Mouse (Mus musculus) heart, embryonic 15.5 days (tissue): ENCODE measurements around the gene Dclk1. TPM values are rescaled to one million over a fixed set of nuclear protein-coding genes. Genes with fewer than 3 reads are reported as not detected.

Source experiments
- ATAC-seq: fragments of 200-750 bp; cut with Nextera tagmentation; replicated peaks from 2 replicates; pipeline ENCODE4 v1.8.0; 2017; ENCODE audit warnings: low read depth, moderate TSS enrichment; ENCODE audit not compliant: insufficient number of reproducible peaks, insufficient read depth, low FRiP score
- H3K27ac ChIP-seq: fragments of 300-500 bp; sonication (generic); 2 replicates; pipeline ENCODE4 v1.5.1; 2015; ENCODE audit warnings: mild to moderate bottlenecking, inconsistent platforms
- H3K27me3 ChIP-seq: fragments of 300-500 bp; sonication (generic); 2 replicates; pipeline ENCODE4 v1.6.1; 2015; ENCODE audit warnings: inconsistent platforms
- H3K36me3 ChIP-seq: fragments of 300-500 bp; sonication (generic); 2 replicates; pipeline ENCODE4 v1.6.1; 2015; ENCODE audit warnings: mild to moderate bottlenecking, inconsistent platforms
- H3K4me1 ChIP-seq: fragments of 300-500 bp; sonication (generic); replicated peaks from 2 replicates; pipeline ENCODE4 v1.6.1; 2015; ENCODE audit warnings: inconsistent platforms
- H3K4me2 ChIP-seq: fragments of 300-500 bp; sonication (generic); 2 replicates; pipeline ENCODE4 v1.6.1; 2015; ENCODE audit warnings: inconsistent platforms, mild to moderate bottlenecking, moderate library complexity
- H3K4me3 ChIP-seq: fragments of 300-500 bp; sonication (generic); 2 replicates; pipeline ENCODE4 v1.5.1; 2015; ENCODE audit warnings: mild to moderate bottlenecking, inconsistent platforms
- H3K9ac ChIP-seq: fragments of 300-500 bp; sonication (generic); 2 replicates; pipeline ENCODE4 v1.6.1; 2015; ENCODE audit warnings: mild to moderate bottlenecking, inconsistent platforms
- H3K9me3 ChIP-seq: fragments of 300-500 bp; sonication (generic); replicated peaks from 2 replicates; pipeline ENCODE4 v1.6.1; 2016; ENCODE audit warnings: inconsistent platforms
- WGBS: fragments of 180-500 bp; shearing (Covaris S2); methylation state at CpG from one replicate; pipeline ENCODE4 v1.1.7; 2015; ENCODE audit warnings: mixed read lengths; 5-methylcytosine and 5-hydroxymethylcytosine counted together
- polyA plus RNA-seq: library from polyadenylated mRNA; unstranded; fragments of >200 nt; fragmentation: Nextera tagmentation; extraction: Ambion mirVana; gene quantifications from 2 replicates; pipeline ENCODE4 v1.2.1, GENCODE M21; 2015

Dclk1 gene
- polyA plus RNA-seq, 1 experiment from 2014 or later, result 11.9 TPM

GRCm38 (mm10) chr3:55531204-55532044 lies 289.3 kb downstream of the Dclk1 start:
- Histone ChIP-seq H3K9ac (no peak overlapping the region), H3K4me2 (peak overlapping the region; percentile 45), H3K4me1 (peaks cover 9% of the 10 kb centered on the region), H3K9me3 (no peaks in the 10 kb centered on the region), H3K36me3 (no peaks in the 10 kb centered on the region), H3K27ac (no peak overlapping the region), H3K27me3 (no peaks in the 10 kb centered on the region), H3K4me3 (0 out of 2 replicates have a peak overlapping the region, but pooled peaks have one; percentile 7)
- ATAC-seq, result no peak
- WGBS, result 50% methylated on average over 14 of the region's 14 CpGs

GRCm38 (mm10) chr3:55532175-55532973 lies 290.2 kb downstream of the Dclk1 start:
- Histone ChIP-seq H3K4me2 (no peak overlapping the region), H3K9ac (no peak overlapping the region), H3K4me1 (peaks cover 9% of the 10 kb centered on the region), H3K36me3 (no peaks in the 10 kb centered on the region), H3K27me3 (no peaks in the 10 kb centered on the region), H3K4me3 (no peak overlapping the region), H3K27ac (no peak overlapping the region), H3K9me3 (no peaks in the 10 kb centered on the region)
- no peak for ATAC-seq
- 86% methylated on average over 17 of the region's 17 CpGs for WGBS

- ATAC-seq, result no peak
- WGBS, result 59% methylated on average over 9 of the region's 9 CpGs
- no peak overlapping the region for H3K4me2 ChIP-seq
- H3K4me3 ChIP-seq, result no peak overlapping the region
- H3K9me3 ChIP-seq, result no peaks in the 10 kb centered on the region
- H3K27me3 ChIP-seq, result no peaks in the 10 kb centered on the region
- peaks cover 18% of the 10 kb centered on the region for H3K4me1 ChIP-seq
- no peak overlapping the region for H3K27ac ChIP-seq
- no peak overlapping the region for H3K9ac ChIP-seq
- no peaks in the 10 kb centered on the region for H3K36me3 ChIP-seq
These were observed 293.5 kb downstream of the Dclk1 start for GRCm38 (mm10) chr3:55535591-55536200.

- ATAC-seq, result no peak
- Histone ChIP-seq H3K9me3 (no peaks in the 10 kb centered on the region), H3K27ac (no peak overlapping the region), H3K4me3 (no peak overlapping the region), H3K4me1 (peaks cover 9% of the 10 kb centered on the region), H3K4me2 (no peak overlapping the region), H3K9ac (no peak overlapping the region), H3K27me3 (no peaks in the 10 kb centered on the region), H3K36me3 (no peaks in the 10 kb centered on the region)
- WGBS, result 67% methylated on average over 6 of the region's 6 CpGs
These were observed 294.7 kb downstream of the Dclk1 start for GRCm38 (mm10) chr3:55536901-55537300.

GRCm38 (mm10) chr3:55537714-55538113 lies 295.6 kb downstream of the Dclk1 start:
- no peak for ATAC-seq
- WGBS, result 72% methylated on average over 5 of the region's 5 CpGs
- H3K36me3 ChIP-seq, result no peaks in the 10 kb centered on the region

GRCm38 (mm10) chr3:55539400-55539799 lies 297.2 kb downstream of the Dclk1 start:
- Histone ChIP-seq H3K9ac (no peak overlapping the region), H3K4me3 (no peak overlapping the region), H3K27me3 (no peaks in the 10 kb centered on the region), H3K27ac (no peak overlapping the region), H3K4me2 (no peak overlapping the region), H3K4me1 (peaks cover 20% of the 10 kb centered on the region), H3K36me3 (no peaks in the 10 kb centered on the region), H3K9me3 (no peaks in the 10 kb centered on the region)
- no peak for ATAC-seq
- 55% methylated on average over 4 of the region's 4 CpGs for WGBS

More at GRCm38 (mm10) chr3:55537714-55538113, 295.6 kb downstream of the Dclk1 start:
- H3K4me3 ChIP-seq, result no peak overlapping the region
- H3K4me2 ChIP-seq, result no peak overlapping the region
- H3K9ac ChIP-seq, result no peak overlapping the region
- H3K4me1 ChIP-seq, result peaks cover 13% of the 10 kb centered on the region
- no peaks in the 10 kb centered on the region for H3K27me3 ChIP-seq
- H3K9me3 ChIP-seq, result no peaks in the 10 kb centered on the region
- H3K27ac ChIP-seq, result no peak overlapping the region

GRCm38 (mm10) chr3:55539811-55540293 lies 297.7 kb downstream of the Dclk1 start:
- H3K4me2 ChIP-seq, result no peak overlapping the region
- no peak for ATAC-seq
- no peak overlapping the region for H3K4me3 ChIP-seq
- H3K9ac ChIP-seq, result no peak overlapping the region
- peaks cover 24% of the 10 kb centered on the region for H3K4me1 ChIP-seq
- no peaks in the 10 kb centered on the region for H3K9me3 ChIP-seq
- H3K27ac ChIP-seq, result no peak overlapping the region
- H3K27me3 ChIP-seq, result no peaks in the 10 kb centered on the region
- H3K36me3 ChIP-seq, result no peaks in the 10 kb centered on the region
- WGBS, result 54% methylated on average over 12 of the region's 12 CpGs

GRCm38 (mm10) chr3:55540406-55541140 lies 298.4 kb downstream of the Dclk1 start:
- no peaks in the 10 kb centered on the region for H3K9me3 ChIP-seq
- no peak for ATAC-seq
- H3K27ac ChIP-seq, result no peak overlapping the region
- H3K4me1 ChIP-seq, result peaks cover 25% of the 10 kb centered on the region
- no peaks in the 10 kb centered on the region for H3K27me3 ChIP-seq
- H3K9ac ChIP-seq, result no peak overlapping the region
- no peak overlapping the region for H3K4me2 ChIP-seq
- H3K36me3 ChIP-seq, result no peaks in the 10 kb centered on the region
- whole genome bisulfite sequencing, result 84% methylated on average over 6 of the region's 6 CpGs
- H3K4me3 ChIP-seq, result no peak overlapping the region

- H3K36me3 ChIP-seq, result no peaks in the 10 kb centered on the region
- H3K27ac ChIP-seq, result no peak overlapping the region
- WGBS, result 84% methylated on average over 1 of the region's 1 CpGs
- H3K4me1 ChIP-seq, result peaks cover 25% of the 10 kb centered on the region
- H3K4me2 ChIP-seq, result no peak overlapping the region
- H3K27me3 ChIP-seq, result no peaks in the 10 kb centered on the region
- ATAC-seq, result no peak
- H3K4me3 ChIP-seq, result no peak overlapping the region
- H3K9me3 ChIP-seq, result no peaks in the 10 kb centered on the region
- H3K9ac ChIP-seq, result no peak overlapping the region
These were observed 299.6 kb downstream of the Dclk1 start for GRCm38 (mm10) chr3:55541799-55542198.

- H3K4me1 ChIP-seq, result peaks cover 25% of the 10 kb centered on the region
- peak overlapping the region; percentile 18; the same call in 1 of the 2 replicates for H3K4me3 ChIP-seq
- no peaks in the 10 kb centered on the region for H3K27me3 ChIP-seq
- H3K27ac ChIP-seq, result no peak overlapping the region
- ATAC-seq, result no peak
- H3K9me3 ChIP-seq, result no peaks in the 10 kb centered on the region
- no peak overlapping the region for H3K9ac ChIP-seq
- 19% methylated on average over 8 of the region's 8 CpGs for WGBS
- H3K4me2 ChIP-seq, result peak overlapping the region; percentile 51
- H3K36me3 ChIP-seq, result no peaks in the 10 kb centered on the region
These were observed 300.1 kb downstream of the Dclk1 start for GRCm38 (mm10) chr3:55542310-55542709.
